Mouse (Mus musculus) layer of hippocampus, adult 8-10 months (tissue): ENCODE measurements at regions not wholly inside any gene's neighbourhood (a gene's known extent, or its start where the extent isn't known, plus 50 kb on each side); places are given as distances from the start of the nearest gene placed in this dataset.

Experiments used
- DNase-seq, 2 experiments: peaks; one replicate each; pipeline ENCODE4 v3.0.0; 2022; ENCODE audit warnings: low spot score in 2 of 2

DNA sequence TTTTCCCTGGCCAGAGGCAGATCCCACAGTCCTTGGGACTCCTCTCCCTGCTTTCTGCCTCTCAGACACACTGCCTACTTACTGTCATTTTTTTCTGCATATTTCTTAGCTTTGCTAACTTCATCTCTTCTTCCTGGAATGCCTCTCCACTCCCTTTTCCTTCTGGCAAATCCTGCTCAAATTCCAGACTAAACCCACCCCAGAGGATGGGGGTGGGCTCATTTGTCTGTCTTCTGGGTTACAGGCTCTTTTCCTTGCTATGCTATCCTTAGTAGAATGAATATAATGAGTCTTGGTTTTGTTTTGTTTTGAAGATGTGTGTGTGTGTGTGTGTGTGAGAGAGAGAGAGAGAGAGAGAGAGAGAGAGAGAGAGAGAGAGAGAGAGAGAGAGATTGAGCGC, 51.9 kb upstream of the Klf9 start:
- no peak for DNase-seq

DNA sequence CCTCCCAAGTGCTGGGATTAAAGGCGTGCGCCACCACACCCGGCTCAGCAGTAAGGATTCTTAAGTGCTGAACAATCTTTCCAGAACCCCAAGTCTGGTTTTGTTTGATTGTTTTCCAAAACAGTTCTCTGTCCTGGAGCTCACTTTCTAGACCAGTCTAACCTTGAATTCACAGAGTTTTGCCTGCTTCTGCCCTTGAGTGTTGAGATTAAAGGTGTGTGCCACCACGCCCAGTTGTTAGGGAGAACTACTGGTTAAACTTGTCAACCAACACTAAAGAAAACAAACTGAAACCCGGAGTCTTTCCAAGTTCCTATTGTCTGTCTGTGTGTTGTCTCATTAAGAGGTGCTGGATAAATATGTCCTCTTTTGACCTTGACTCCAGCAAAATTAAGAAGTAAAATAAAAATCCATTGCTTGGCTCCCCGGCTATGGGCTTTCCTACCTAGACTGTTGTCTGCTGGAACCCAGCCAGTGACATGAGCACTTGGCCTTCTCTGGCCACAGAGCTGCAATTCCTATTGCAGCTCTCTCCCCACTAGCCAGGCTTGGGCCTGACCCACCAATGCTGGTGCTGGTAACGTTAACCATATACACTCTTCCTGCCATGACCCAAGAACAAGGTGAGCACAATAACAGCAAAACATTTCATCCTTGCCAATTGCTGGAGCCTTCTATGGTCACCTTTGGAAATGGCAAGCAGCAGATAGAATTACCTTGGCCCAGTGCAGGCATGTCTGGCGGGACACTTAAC, 51.1 kb upstream of the Klf9 start:
- DNase-seq: no peak
